In the genomic region with DNA sequence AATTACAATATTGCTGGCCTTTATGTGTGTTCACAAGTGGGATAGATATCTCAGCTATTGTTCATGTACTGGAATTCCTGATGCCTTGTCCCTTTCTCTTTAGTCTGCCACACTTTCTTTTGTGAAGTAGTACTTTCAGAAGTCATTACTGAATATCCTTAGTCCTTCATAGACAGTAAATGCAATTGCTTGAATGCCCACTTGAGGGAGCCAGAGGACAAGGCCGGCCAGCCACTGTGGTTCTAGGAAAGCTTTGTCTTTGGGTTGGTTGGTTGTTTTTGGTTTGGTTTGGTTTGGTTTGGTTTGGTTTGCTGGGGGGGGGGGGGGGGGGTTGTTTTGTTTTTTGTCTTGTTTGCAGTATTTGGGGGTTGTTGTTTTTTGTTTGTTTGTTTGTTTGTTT, we compare ENCODE assay signal across 8 mouse cellular contexts. TPM values are rescaled to one million over a fixed set of nuclear protein-coding genes. Genes with fewer than 3 reads are reported as not detected.
DNase-seq lines count a peak whose midpoint lies in the region; ATAC-seq and TF ChIP-seq lines count a peak whose summit lies in the region.

No protein-coding gene starts in this region.

- H3K27ac ChIP-seq in cortical plate, adult 2 months (ENCODE audit: insufficient read depth, low read length) = no peak overlapping the region

- DNase-seq in CD4-positive helper T cell, adult 2 months (ENCODE audit: low read depth, low spot score) = peak; percentile 79
- peak; percentile 70 for DNase-seq in gastrocnemius, postnatal 14 days
- peak; percentile 70 to 88 for DNase-seq in kidney, postnatal 25 days
- DNase-seq in lung, adult 2 months = peak; percentile 68
- DNase-seq in ovary, postnatal 14 days (ENCODE audit: low spot score) = peak; percentile 87
- DNase-seq in thymus, postnatal 14 days = peak; percentile 85

- 0% methylated on average over 1 of the region's 1 CpGs for WGBS in lung, adult 2 months

- TF ChIP-seq CTCF in cortical plate, adult 2 months (IDR thresholded peaks at IDR 0.05; ENCODE audit: extremely low read depth, insufficient read depth, low read length) = peak; percentile 96
- peak; percentile 97 for TF ChIP-seq CTCF in lung, adult 2 months (IDR thresholded peaks at IDR 0.05; ENCODE audit: insufficient read depth, low read length)

- H3K4me3 ChIP-seq in cortical plate, adult 2 months (ENCODE audit: insufficient read depth, low read length) = no peak overlapping the region
- no peak overlapping the region for H3K4me3 ChIP-seq in lung, adult 2 months (replicated peaks; ENCODE audit: extremely low read depth, low read depth, low read length)

- H3K4me1 ChIP-seq in cortical plate, adult 2 months (ENCODE audit: control insufficient read depth, insufficient read depth, low read length) = no peaks in the 10 kb centered on the region
- H3K4me1 ChIP-seq in lung, adult 2 months (ENCODE audit: control insufficient read depth, insufficient read depth, low read length) = peaks cover 2% of the 10 kb centered on the region

- TF ChIP-seq POLR2A in cortical plate, adult 2 months (IDR thresholded peaks at IDR 0.05; ENCODE audit: extremely low read depth, insufficient read depth, low read length) = no peak
- no peak for TF ChIP-seq POLR2A in lung, adult 2 months (IDR thresholded peaks at IDR 0.05; ENCODE audit: borderline replicate concordance, extremely low read depth, low read depth, low read length)

- peak; percentile 81 for ATAC-seq in activated CD4-positive, CD25-positive, alpha-beta regulatory T cell, adult 4 months

- intact Hi-C loops in gastrocnemius, postnatal 14 days (cut with DNase I; ENCODE audit: low total_unique reads) = loop anchor here (2.0 to 5.0 kb wide), 2 partner anchors 73 to 116 kb away; no protein-coding TSS in a partner anchor

RNA-seq across cellular contexts. Expression of a gene that starts 16.6 kb away (rescaled TPM):
- 10 to 100 TPM; 30.3 to 31.9 TPM for polyA plus RNA-seq in activated CD4-positive, CD25-positive, alpha-beta regulatory T cell, adult 4 months (2017; shearing (Covaris generic))
- 23.7 and 26.3 TPM in 2 replicates for polyA plus RNA-seq in cortical plate, adult 2 months (2012; rRNA removed)
- total RNA-seq in gastrocnemius, postnatal 14 days (2021) = 1 to 10 TPM; 8.3 to 9.1 TPM
- 5.5 and 7.7 TPM in 2 replicates for polyA plus RNA-seq in lung, adult 2 months (2012; rRNA removed)
